Mouse (Mus musculus): Measurements from ENCODE around the gene Nrn1.

DNA sequence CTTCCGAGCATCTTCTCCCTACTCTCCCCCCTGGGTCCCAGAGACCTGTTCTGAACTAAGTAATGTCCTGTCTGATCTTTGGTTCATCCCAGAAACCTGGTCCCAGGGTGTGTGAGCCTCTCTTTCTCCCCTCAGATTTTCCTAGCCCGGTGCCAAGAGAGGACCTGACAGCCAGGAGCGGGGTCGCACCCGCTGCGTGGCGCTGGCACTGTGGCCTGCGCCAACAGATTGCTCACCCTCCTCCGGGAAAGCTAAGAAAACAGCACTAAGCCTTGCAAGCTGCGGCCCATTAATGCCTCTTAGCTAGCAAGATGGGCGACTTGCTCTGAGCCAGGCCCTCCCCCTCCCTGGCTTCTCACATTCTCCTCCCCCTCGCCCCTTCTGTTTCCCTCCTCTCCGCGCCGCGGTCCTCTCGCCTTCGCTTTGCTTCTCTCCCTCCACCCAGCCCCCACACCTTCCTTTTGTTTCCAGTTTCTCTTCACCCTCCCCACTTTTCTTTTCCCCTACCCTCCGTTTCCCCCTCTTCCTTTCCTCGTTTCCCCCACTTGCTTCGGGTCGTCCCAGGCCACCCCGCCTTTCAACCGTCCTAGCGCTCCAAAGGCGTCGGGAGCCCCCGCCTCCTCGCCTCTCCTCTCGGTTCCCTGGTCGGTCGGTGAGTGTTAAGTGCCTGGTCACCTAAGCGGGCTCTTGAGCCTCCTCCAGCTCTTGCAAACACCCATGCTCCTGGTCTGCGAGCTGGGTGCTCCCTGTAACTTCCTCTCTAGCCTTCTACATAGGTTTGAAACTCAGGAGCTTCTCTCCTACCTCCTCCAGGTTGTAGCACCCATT, 7.8 kb downstream of the Nrn1 start:
- TF ChIP-seq POLR2A (IDR thresholded peaks at IDR 0.05; ENCODE audit: borderline replicate concordance, control insufficient read depth, low read depth, low read length) (no peak), CTCF (IDR thresholded peaks at IDR 0.05; ENCODE audit: control insufficient read depth, insufficient read depth, low read length) (no peak)
